Mouse (Mus musculus): Measurements from ENCODE around the gene Mia2. TPM values are rescaled to one million over a fixed set of nuclear protein-coding genes. Genes with fewer than 3 reads are reported as not detected.

Gene Mia2
- total and polyA plus RNA-seq, 3 experiments = 103 to 175 TPM; not detected in 1

DNA sequence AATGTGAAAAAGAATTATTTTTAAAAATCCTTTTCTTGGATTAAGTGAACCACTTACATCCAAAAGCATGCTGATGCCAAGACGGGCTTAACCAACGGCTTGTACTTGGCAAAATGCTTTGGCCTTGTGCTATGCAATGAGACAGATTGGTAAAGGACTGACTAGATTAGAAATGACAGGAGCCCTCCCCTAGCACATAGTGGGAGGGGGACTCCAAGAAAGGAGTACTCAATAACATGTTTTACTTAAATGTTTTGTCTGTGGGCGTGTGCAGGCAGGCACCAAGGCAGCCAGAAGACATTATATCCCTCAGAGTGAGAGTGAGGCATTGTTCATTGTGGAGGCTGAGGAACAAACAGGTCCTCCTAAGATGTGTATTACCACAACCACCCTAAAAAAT lies 21.5 kb upstream of the Mia2 start:
- H3K36me3 ChIP-seq (ENCODE audit: control insufficient read depth in 1 of 2, insufficient read depth in 2 of 2, low read length in 2 of 2) = peaks cover 9 to 29% of the 10 kb centered on the region in 2 experiments
- no peaks in the 10 kb centered on the region for H3K27me3 ChIP-seq (ENCODE audit: control insufficient read depth in 1 of 2, insufficient read depth in 2 of 2, low read length in 2 of 2)
- no peaks in the 10 kb centered on the region for H3K9me3 ChIP-seq (replicated peaks; ENCODE audit: insufficient read depth, low read length)
- H3K4me1 ChIP-seq (ENCODE audit: control insufficient read depth in 1 of 2, insufficient read depth in 2 of 2, low read length in 2 of 2) = no peaks in the 10 kb centered on the region
- no peak for DNase-seq (ENCODE audit: low read depth, low spot score)
- H3K79me2 ChIP-seq (ENCODE audit: control insufficient read depth, insufficient read depth, low read length, poor library complexity) = peaks cover 2% of the 10 kb centered on the region; the same call in 1 of the 2 replicates
- H3K9ac ChIP-seq (ENCODE audit: control insufficient read depth, low read depth, low read length, poor library complexity, severe bottlenecking) = no peak overlapping the region
- TF ChIP-seq E2F4 (IDR thresholded peaks at IDR 0.05; ENCODE audit: borderline replicate concordance, low read depth, low read length) (no peak), ETS1 (IDR thresholded peaks at IDR 0.05; ENCODE audit: low read depth, low read length) (no peak), SMC3 (IDR thresholded peaks at IDR 0.05; ENCODE audit: low read depth, low read length) (no peak), POLR2AphosphoS5 (IDR thresholded peaks at IDR 0.05; ENCODE audit: borderline replicate concordance, low read depth, low read length) (no peak), NELFE (IDR thresholded peaks at IDR 0.05; ENCODE audit: low read depth, low read length) (no peak), UBTF (IDR thresholded peaks at IDR 0.05; ENCODE audit: borderline replicate concordance, insufficient read depth, low read depth, low read length) (no peak), TAL1 (IDR thresholded peaks at IDR 0.05; ENCODE audit: low read length) (no peak), SIN3A (IDR thresholded peaks at IDR 0.05; ENCODE audit: low read length) (no peak), RCOR1 (IDR thresholded peaks at IDR 0.05; ENCODE audit: low read depth, low read length) (no peak)
- H3K4me3 ChIP-seq (ENCODE audit: control insufficient read depth in 1 of 2, insufficient read depth in 1 of 2, low read depth in 2 of 2, low read length in 2 of 2) = no peak overlapping the region
- H3K27ac ChIP-seq (ENCODE audit: control insufficient read depth, low read depth, low read length) = no peak overlapping the region

DNA sequence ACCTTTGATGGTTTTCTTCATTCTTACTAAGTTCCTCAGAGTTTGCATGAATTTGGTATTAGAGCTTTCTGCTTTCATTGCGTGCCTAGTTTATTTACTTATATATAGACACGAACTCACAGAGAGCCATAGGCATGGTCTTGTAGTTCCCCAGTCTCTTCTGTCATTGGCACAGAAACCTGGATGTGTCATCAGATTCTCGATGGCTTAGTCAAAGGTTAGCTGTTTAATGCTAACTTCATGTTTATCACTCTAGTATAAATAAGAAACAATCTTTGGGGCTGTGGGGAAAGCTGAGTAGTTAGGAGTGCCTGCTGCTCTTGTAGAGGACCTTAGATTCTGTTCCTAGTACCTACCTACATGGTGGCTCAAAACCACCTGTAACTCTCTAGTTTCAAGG lies 18.6 kb upstream of the Mia2 start:
- H3K27me3 ChIP-seq (ENCODE audit: control insufficient read depth in 1 of 2, insufficient read depth in 2 of 2, low read length in 2 of 2) = no peaks in the 10 kb centered on the region
- no peak for DNase-seq (ENCODE audit: low read depth, low spot score)
- no peak overlapping the region for H3K4me3 ChIP-seq (ENCODE audit: control insufficient read depth in 1 of 2, insufficient read depth in 1 of 2, low read depth in 2 of 2, low read length in 2 of 2)
- H3K4me1 ChIP-seq (ENCODE audit: control insufficient read depth in 1 of 2, insufficient read depth in 2 of 2, low read length in 2 of 2) = no peaks in the 10 kb centered on the region
- H3K9me3 ChIP-seq (replicated peaks; ENCODE audit: insufficient read depth, low read length) = no peaks in the 10 kb centered on the region
- no peaks in the 10 kb centered on the region for H3K79me2 ChIP-seq (ENCODE audit: control insufficient read depth, insufficient read depth, low read length, poor library complexity)
- H3K36me3 ChIP-seq (ENCODE audit: control insufficient read depth in 1 of 2, insufficient read depth in 2 of 2, low read length in 2 of 2) = peaks cover 4 to 10% of the 10 kb centered on the region in 2 experiments
- TF ChIP-seq USF1 (IDR thresholded peaks at IDR 0.05; ENCODE audit: low read depth, low read length) = no peak
- TF ChIP-seq MXI1 (IDR thresholded peaks at IDR 0.05; ENCODE audit: low read depth, low read length) = no peak
- no peak for TF ChIP-seq MAX (IDR thresholded peaks at IDR 0.05; ENCODE audit: low read length)
- TF ChIP-seq GATA1 (IDR thresholded peaks at IDR 0.05; ENCODE audit: low read depth, low read length) = no peak
- TF ChIP-seq NELFE (IDR thresholded peaks at IDR 0.05; ENCODE audit: low read depth, low read length) = no peak
- no peak for TF ChIP-seq RCOR1 (IDR thresholded peaks at IDR 0.05; ENCODE audit: low read depth, low read length)
- TF ChIP-seq RAD21 (IDR thresholded peaks at IDR 0.05; ENCODE audit: low read depth, low read length) = no peak
- no peak for TF ChIP-seq MEF2A (IDR thresholded peaks at IDR 0.05; ENCODE audit: extremely low read depth, insufficient replicate concordance, low read depth, low read length, poor library complexity, severe bottlenecking)
- no peak for TF ChIP-seq KAT2A (conservative IDR thresholded peaks at IDR 0.05; ENCODE audit: low read depth, low read length)
- TF ChIP-seq ETS1 (IDR thresholded peaks at IDR 0.05; ENCODE audit: low read depth, low read length) = no peak
- no peak overlapping the region for H3K27ac ChIP-seq (ENCODE audit: control insufficient read depth, low read depth, low read length)
- no peak overlapping the region for H3K9ac ChIP-seq (ENCODE audit: control insufficient read depth, low read depth, low read length, poor library complexity, severe bottlenecking)
